Mouse (Mus musculus): Measurements from ENCODE around the gene Il2ra.
A peak's percentile ranks its signal among the peaks of the same experiment; 100 is the strongest.

GRCm38 (mm10) chr2:11663961-11664360 is 21.4 kb downstream of the Il2ra start:
- TF ChIP-seq POLR2A (IDR thresholded peaks at IDR 0.05; ENCODE audit: extremely low read depth, insufficient read depth, low read length) (no peak), CTCF (IDR thresholded peaks at IDR 0.05; ENCODE audit: extremely low read depth, insufficient read depth, low read length) (peak; percentile 87)
